Comparison of ENCODE assay signal across 7 mouse cellular contexts in genomic region chr7:128725189-128725588, GRCm38 (mm10). TPM values are rescaled to one million over a fixed set of nuclear protein-coding genes. Genes with fewer than 3 reads are reported as not detected.
DNase-seq lines count a peak whose midpoint lies in the region; ATAC-seq and TF ChIP-seq lines count a peak whose summit lies in the region.

No protein-coding gene starts in this region.

- dilution Hi-C loops in CH12.LX (cut with MboI; ENCODE audit: extremely low pct_ligation_motif_present, extremely low pct_unique_long_range_greater_than_20kb, low sequenced_read_pairs) = no loop called here

- TF ChIP-seq POLR2A in CH12.LX (IDR thresholded peaks at IDR 0.05; ENCODE audit: low read depth, low read length) = no peak

- no peaks in the 10 kb centered on the region for H3K9me3 ChIP-seq in heart, embryonic 12.5 days (replicated peaks)
- no peaks in the 10 kb centered on the region for H3K9me3 ChIP-seq in kidney, embryonic 16.5 days (ENCODE audit: low read length)
- no peaks in the 10 kb centered on the region for H3K9me3 ChIP-seq in CH12.LX (replicated peaks; ENCODE audit: low read length)
- H3K9me3 ChIP-seq in embryonic facial prominence, embryonic 14.5 days (ENCODE audit: control insufficient read depth, low read length) = no peaks in the 10 kb centered on the region

- 84% methylated on average over 9 of the region's 9 CpGs for WGBS in heart, embryonic 12.5 days
- 86% methylated on average over 9 of the region's 9 CpGs for WGBS in kidney, embryonic 16.5 days
- 75% methylated on average over 9 of the region's 9 CpGs for WGBS in embryonic facial prominence, embryonic 14.5 days

- H3K79me2 ChIP-seq in CH12.LX (replicated peaks; ENCODE audit: control insufficient read depth, extremely low read depth, insufficient read depth, poor library complexity, severe bottlenecking) = peaks cover 27% of the 10 kb centered on the region

- no peak overlapping the region for H3K4me3 ChIP-seq in heart, embryonic 12.5 days
- H3K4me3 ChIP-seq in kidney, embryonic 16.5 days (ENCODE audit: low read length) = no peak overlapping the region
- peak overlapping the region in 2 of 3 experiments; percentile 31 to 43 for H3K4me3 ChIP-seq in CH12.LX (replicated peaks in 1 of 3; ENCODE audit: low read depth in 2 of 3, low read length in 2 of 3, poor library complexity in 1 of 3)
- H3K4me3 ChIP-seq in embryonic facial prominence, embryonic 14.5 days (ENCODE audit: low read depth, low read length) = no peak overlapping the region

- H3K27me3 ChIP-seq in heart, embryonic 12.5 days (replicated peaks) = no peaks in the 10 kb centered on the region
- H3K27me3 ChIP-seq in kidney, embryonic 16.5 days (ENCODE audit: insufficient read depth, low read length) = no peaks in the 10 kb centered on the region
- no peaks in the 10 kb centered on the region for H3K27me3 ChIP-seq in CH12.LX (replicated peaks)
- no peaks in the 10 kb centered on the region for H3K27me3 ChIP-seq in embryonic facial prominence, embryonic 14.5 days (replicated peaks; ENCODE audit: control insufficient read depth, insufficient read depth, low read length)

- in situ Hi-C loops in CH12.LX (cut with MboI; ENCODE audit: low pct_ligation_motif_present, low pct_unique_long_range_greater_than_20kb, low sequenced_read_pairs) = no loop called here

- H3K27ac ChIP-seq in heart, embryonic 12.5 days (ENCODE audit: poor library complexity, severe bottlenecking) = peak overlapping the region; percentile 18; the same call in 1 of the 2 replicates
- H3K27ac ChIP-seq in kidney, embryonic 16.5 days (ENCODE audit: low read length) = no peak overlapping the region
- peak overlapping the region; percentile 86 for H3K27ac ChIP-seq in CH12.LX (ENCODE audit: insufficient read depth, low read depth)
- no peak overlapping the region for H3K27ac ChIP-seq in embryonic facial prominence, embryonic 14.5 days (replicated peaks; ENCODE audit: low read depth, low read length)

- no peak overlapping the region for H3K4me2 ChIP-seq in heart, embryonic 12.5 days
- H3K4me2 ChIP-seq in kidney, embryonic 16.5 days (replicated peaks; ENCODE audit: low read depth, low read length) = no peak overlapping the region
- peak overlapping the region; percentile 80 for H3K4me2 ChIP-seq in CH12.LX (ENCODE audit: insufficient read depth, low read depth, poor library complexity, severe bottlenecking)
- H3K4me2 ChIP-seq in embryonic facial prominence, embryonic 14.5 days (ENCODE audit: low read depth, low read length) = no peak overlapping the region

- no peak overlapping the region for H3K9ac ChIP-seq in heart, embryonic 12.5 days
- H3K9ac ChIP-seq in kidney, embryonic 16.5 days (replicated peaks; ENCODE audit: low read length) = no peak overlapping the region
- peak overlapping the region; percentile 24; the same call in 1 of the 2 replicates for H3K9ac ChIP-seq in CH12.LX (ENCODE audit: insufficient read depth, low read depth)
- no peak overlapping the region for H3K9ac ChIP-seq in embryonic facial prominence, embryonic 14.5 days (ENCODE audit: low read depth, low read length)

- no peak for TF ChIP-seq EP300 in CH12.LX (IDR thresholded peaks at IDR 0.05; ENCODE audit: low read length)

- ATAC-seq in heart, embryonic 12.5 days (ENCODE audit: insufficient number of reproducible peaks, low FRiP score) = 0 out of 2 replicates have a peak, but pooled peaks have one; percentile 9
- peak; percentile 21; the same call in 1 of the 2 replicates for ATAC-seq in kidney, embryonic 16.5 days (ENCODE audit: low FRiP score, low TSS enrichment)
- peak; percentile 32; the same call in 1 of the 2 replicates for ATAC-seq in embryonic facial prominence, embryonic 14.5 days (ENCODE audit: low read depth)

- peaks cover 24% of the 10 kb centered on the region for H3K4me1 ChIP-seq in heart, embryonic 12.5 days (replicated peaks)
- H3K4me1 ChIP-seq in kidney, embryonic 16.5 days (ENCODE audit: insufficient read depth, low read length) = peaks cover 11% of the 10 kb centered on the region; the same call in 1 of the 2 replicates
- H3K4me1 ChIP-seq in CH12.LX (ENCODE audit: control insufficient read depth in 1 of 2, insufficient read depth in 2 of 2) = peaks cover 21 to 56% of the 10 kb centered on the region in 2 experiments
- no peaks in the 10 kb centered on the region for H3K4me1 ChIP-seq in embryonic facial prominence, embryonic 14.5 days (ENCODE audit: control insufficient read depth, insufficient read depth, low read length)

- H3K36me3 ChIP-seq in heart, embryonic 12.5 days = peaks cover 28% of the 10 kb centered on the region
- H3K36me3 ChIP-seq in kidney, embryonic 16.5 days (ENCODE audit: insufficient read depth, low read length) = peaks cover 18% of the 10 kb centered on the region; the same call in 1 of the 2 replicates
- peaks cover 24 to 43% of the 10 kb centered on the region in 2 experiments for H3K36me3 ChIP-seq in CH12.LX (replicated peaks in 1 of 2; ENCODE audit: control insufficient read depth in 1 of 2, insufficient read depth in 1 of 2, low read length in 1 of 2)
- peaks cover 27% of the 10 kb centered on the region for H3K36me3 ChIP-seq in embryonic facial prominence, embryonic 14.5 days (ENCODE audit: control insufficient read depth, insufficient read depth, low read length)

- no peak for TF ChIP-seq RAD21 in CH12.LX (IDR thresholded peaks at IDR 0.05; ENCODE audit: low read depth, low read length)

- DNase-seq in heart, adult 18-20 months = no peak
- no peak for DNase-seq in kidney, adult 8-10 months
- peak; percentile 44 for DNase-seq in CH12.LX (ENCODE audit: extremely low read depth)
- no peak for DNase-seq in embryonic facial prominence, embryonic 14.5 days (ENCODE audit: low spot score)
- no peak for DNase-seq in spleen, adult 12 weeks (ENCODE audit: low spot score)

- no peak for TF ChIP-seq CTCF in CH12.LX (conservative IDR thresholded peaks at IDR 0.05 in 1 of 2, IDR thresholded peaks at IDR 0.05 in 1 of 2; ENCODE audit: low read depth in 2 of 2, low read length in 2 of 2)

TF ChIP-seq in CH12.LX, 34 proteins besides CTCF, POLR2A, EP300 and RAD21:
- TF ChIP-seq GABPA (IDR thresholded peaks at IDR 0.05; ENCODE audit: insufficient replicate concordance, low read depth, low read length) (no peak), HCFC1 (IDR thresholded peaks at IDR 0.05; ENCODE audit: low read depth, low read length) (no peak), SIN3A (IDR thresholded peaks at IDR 0.05; ENCODE audit: low read length) (no peak), SMC3 (IDR thresholded peaks at IDR 0.05; ENCODE audit: low read depth, low read length) (no peak), CHD2 (IDR thresholded peaks at IDR 0.05; ENCODE audit: low read length) (no peak), MAFK (IDR thresholded peaks at IDR 0.05; ENCODE audit: insufficient replicate concordance, low read length) (0 out of 2 replicates have a peak, but pooled peaks have one; percentile 51), POLR2AphosphoS2 (IDR thresholded peaks at IDR 0.05; ENCODE audit: low read depth, low read length) (no peak), UBTF (IDR thresholded peaks at IDR 0.05; ENCODE audit: low read depth, low read length) (peak; percentile 60; the same call in 1 of the 2 replicates), TBP (conservative IDR thresholded peaks at IDR 0.05; ENCODE audit: low read depth, low read length) (peak; percentile 39; the same call in 1 of the 2 replicates), TCF12 (IDR thresholded peaks at IDR 0.05; ENCODE audit: low read depth, low read length) (no peak)

RNA-seq across cellular contexts. Expression of gene Mcmbp, which starts 15.1 kb away (rescaled TPM):
- polyA plus RNA-seq in heart, embryonic 12.5 days (2016; fragmentation: Nextera tagmentation; extraction: Ambion mirVana) = 46.6 and 49.4 TPM in 2 replicates
- 10 to 100 TPM; 21.7 to 23.7 TPM for total RNA-seq in heart, adult 18-20 months (2021)
- 54.8 and 61.2 TPM in 2 replicates for polyA plus RNA-seq in kidney, embryonic 16.5 days (2015; fragmentation: Nextera tagmentation; extraction: Ambion mirVana)
- total RNA-seq in CH12.LX (2012; rRNA removed) = 45.2 and 53.3 TPM in 2 replicates
- 59.7 and 69.4 TPM in 2 replicates for total RNA-seq in CH12.LX (2014; rRNA removed)
- 75.7 and 85.9 TPM in 2 replicates for polyA plus RNA-seq in CH12.LX (2012; ENCODE audit: insufficient read length, low read depth)
- 57.9 and 62.9 TPM in 2 replicates for polyA plus RNA-seq in embryonic facial prominence, embryonic 14.5 days (2014; fragmentation: Nextera tagmentation; extraction: Ambion mirVana)

RNA-seq across cellular contexts. Expression of gene Sec23ip, which starts 19.6 kb away (rescaled TPM):
- polyA plus RNA-seq in heart, embryonic 12.5 days (2016; fragmentation: Nextera tagmentation; extraction: Ambion mirVana) = 36.9 and 39.1 TPM in 2 replicates
- total RNA-seq in heart, adult 18-20 months (2021) = 10 to 100 TPM; 19.0 to 27.6 TPM
- 39.2 TPM in 2 replicates for polyA plus RNA-seq in kidney, embryonic 16.5 days (2015; fragmentation: Nextera tagmentation; extraction: Ambion mirVana)
- total RNA-seq in CH12.LX (2012; rRNA removed) = 16.0 and 22.7 TPM in 2 replicates
- 18.9 and 19.3 TPM in 2 replicates for total RNA-seq in CH12.LX (2014; rRNA removed)
- polyA plus RNA-seq in CH12.LX (2012; ENCODE audit: insufficient read length, low read depth) = 33.6 and 40.1 TPM in 2 replicates
- polyA plus RNA-seq in embryonic facial prominence, embryonic 14.5 days (2014; fragmentation: Nextera tagmentation; extraction: Ambion mirVana) = 37.5 and 37.7 TPM in 2 replicates

Comparison
In these comparisons a context has a peak if more than half of its experiments do, and no peak if none do; other contexts are left out.
1. H3K27ac ChIP-seq: peak in heart, embryonic 12.5 days (single experiment) and CH12.LX (single experiment); none in kidney, embryonic 16.5 days (single experiment) and embryonic facial prominence, embryonic 14.5 days (single experiment).
2. H3K4me3 ChIP-seq: peak in CH12.LX (2 of 3); none in heart, embryonic 12.5 days (single experiment), kidney, embryonic 16.5 days (single experiment) and embryonic facial prominence, embryonic 14.5 days (single experiment).
3. Peak in every context shown above with its lines, with median percentiles within 50 percentile points of each other: ATAC-seq.